Mouse (Mus musculus): ENCODE results near the gene Papln.

- no peak for TF ChIP-seq POLR2A (IDR thresholded peaks at IDR 0.05; ENCODE audit: insufficient read depth, low read length)
- no peak for TF ChIP-seq CTCF (IDR thresholded peaks at IDR 0.05; ENCODE audit: low read depth, low read length)
- TF ChIP-seq EP300 (IDR thresholded peaks at IDR 0.05; ENCODE audit: insufficient read depth, low read depth, low read length) = no peak
These were observed 17.8 kb downstream of the Papln start for GRCm38 (mm10) chr12:83781204-83781603.

Data from ES-Bruce4 (cell line).